Mouse (Mus musculus): Measurements from ENCODE around the gene Prnd. TPM values are rescaled to one million over a fixed set of nuclear protein-coding genes. Genes with fewer than 3 reads are reported as not detected.
A peak's percentile ranks its signal among the peaks of the same experiment; 100 is the strongest.

The Prnd gene
- polyA plus RNA-seq, 1 experiment from 2014 or later: 11.2 TPM

DNA sequence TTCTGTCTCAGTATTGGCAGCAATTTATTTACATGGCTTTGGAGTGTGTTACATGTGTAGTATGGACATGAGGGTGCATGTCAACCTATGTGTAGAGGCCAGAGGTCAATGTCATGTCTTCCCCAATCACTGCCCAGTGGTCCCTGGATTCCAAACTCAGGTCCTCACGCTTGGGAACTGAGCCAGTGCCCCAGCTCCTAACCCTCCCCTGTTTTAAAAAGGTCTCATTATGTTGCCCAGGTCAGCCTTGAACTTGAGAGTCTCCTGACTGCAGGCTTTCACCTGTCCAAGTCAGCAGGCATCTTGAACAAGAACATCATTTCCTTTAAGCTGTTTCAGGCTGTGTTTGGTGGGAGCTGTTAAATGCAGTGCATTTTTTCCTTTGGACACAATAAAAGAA, 41.8 kb upstream of the Prnd start:
- Histone ChIP-seq H3K27ac (ENCODE audit: low read length) (no peak overlapping the region), H3K4me1 (replicated peaks; ENCODE audit: control insufficient read depth, insufficient read depth, low read length) (peaks cover 25% of the 10 kb centered on the region), H3K9ac (replicated peaks; ENCODE audit: low read depth, low read length) (no peak overlapping the region), H3K27me3 (replicated peaks; ENCODE audit: control insufficient read depth, insufficient read depth, low read length) (no peaks in the 10 kb centered on the region), H3K36me3 (ENCODE audit: control insufficient read depth, insufficient read depth) (no peaks in the 10 kb centered on the region), H3K4me2 (ENCODE audit: low read length) (peak overlapping the region; percentile 52), H3K4me3 (replicated peaks; ENCODE audit: low read length) (no peak overlapping the region), H3K9me3 (ENCODE audit: control insufficient read depth, low read length) (no peaks in the 10 kb centered on the region)
- no peak for ATAC-seq
- WGBS: 76% methylated on average over 1 of the region's 1 CpGs

DNA sequence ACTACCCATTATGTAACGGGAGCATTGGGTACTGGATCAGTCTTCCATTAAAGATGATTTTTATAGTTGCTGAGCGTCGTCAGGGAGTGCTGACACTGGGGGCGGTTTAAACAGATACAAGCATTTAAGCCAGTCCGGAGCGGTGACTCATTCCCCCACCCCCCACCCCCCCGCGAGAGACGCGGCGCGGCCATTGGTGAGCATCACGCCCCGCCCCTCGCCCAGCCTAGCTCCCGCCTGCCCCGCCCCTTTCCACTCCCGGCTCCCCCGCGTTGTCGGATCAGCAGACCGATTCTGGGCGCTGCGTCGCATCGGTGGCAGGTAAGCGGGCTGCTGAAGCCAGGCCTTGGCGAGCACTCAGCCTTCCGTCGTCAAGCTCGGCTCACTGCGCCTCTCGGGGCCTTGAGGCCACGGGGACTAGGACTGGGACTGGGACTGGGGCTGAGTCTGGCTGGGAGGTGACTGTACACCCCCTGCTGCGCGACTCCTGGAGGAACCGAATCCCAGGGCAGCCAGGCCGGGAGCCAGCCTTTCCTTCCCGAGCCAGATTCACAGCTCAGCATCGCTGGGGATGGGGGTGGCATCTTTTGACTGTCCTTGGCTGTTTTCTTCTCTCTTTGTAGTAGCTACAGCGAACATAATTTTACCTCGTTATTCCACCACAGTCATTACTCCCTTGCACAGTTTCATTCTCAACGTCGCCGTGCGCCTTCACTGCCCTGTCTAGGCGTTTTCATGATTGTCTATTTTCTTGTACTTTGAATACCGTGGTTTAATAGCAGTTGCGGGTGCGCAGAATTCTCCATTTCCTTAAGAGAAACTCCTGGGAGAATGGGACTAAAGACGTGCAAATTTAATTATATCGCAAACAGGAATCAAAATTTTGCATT, 40.7 kb upstream of the Prnd start, which contains the start of the genes Prnp and Prn:
Gene Prnp (plus strand): TSS at position 246 of the 890 bp plus-strand sequence.
Gene Prn (plus strand): TSS at position 275 of the 890 bp plus-strand sequence.
- 3% methylated on average over 52 of the region's 52 CpGs for WGBS
- ATAC-seq: peak; percentile 95
- Histone ChIP-seq H3K4me3 (replicated peaks; ENCODE audit: low read length) (peak within 1 kb of the TSS; percentile 76), H3K27ac (ENCODE audit: low read length) (peak within 1 kb of the TSS; percentile 97), H3K27me3 (replicated peaks; ENCODE audit: control insufficient read depth, insufficient read depth, low read length) (no peaks in the 10 kb centered on the region), H3K36me3 (ENCODE audit: control insufficient read depth, insufficient read depth) (no peaks in the 10 kb centered on the region), H3K9me3 (ENCODE audit: control insufficient read depth, low read length) (no peaks in the 10 kb centered on the region), H3K9ac (replicated peaks; ENCODE audit: low read depth, low read length) (peak within 1 kb of the TSS; percentile 92), H3K4me2 (ENCODE audit: low read length) (peak within 1 kb of the TSS; percentile 52), H3K4me1 (replicated peaks; ENCODE audit: control insufficient read depth, insufficient read depth, low read length) (peaks cover 26% of the 10 kb centered on the region)

- 40% methylated on average over 2 of the region's 2 CpGs for WGBS
- H3K36me3 ChIP-seq (ENCODE audit: control insufficient read depth, insufficient read depth): peaks cover 2% of the 10 kb centered on the region
- H3K4me1 ChIP-seq (replicated peaks; ENCODE audit: control insufficient read depth, insufficient read depth, low read length): peaks cover 26% of the 10 kb centered on the region
- ATAC-seq: no peak
- H3K9ac ChIP-seq (replicated peaks; ENCODE audit: low read depth, low read length): peak overlapping the region; percentile 92
- H3K27me3 ChIP-seq (replicated peaks; ENCODE audit: control insufficient read depth, insufficient read depth, low read length): no peaks in the 10 kb centered on the region
- peak overlapping the region; percentile 52 for H3K4me2 ChIP-seq (ENCODE audit: low read length)
- peak overlapping the region; percentile 76 for H3K4me3 ChIP-seq (replicated peaks; ENCODE audit: low read length)
- no peaks in the 10 kb centered on the region for H3K9me3 ChIP-seq (ENCODE audit: control insufficient read depth, low read length)
- H3K27ac ChIP-seq (ENCODE audit: low read length): no peak overlapping the region; the same call in 1 of the 2 replicates
Measured at GRCm38 (mm10) chr2:131910847-131911246, 39.8 kb upstream of the Prnd start.

GRCm38 (mm10) chr2:131911341-131911740, 39.3 kb upstream of the Prnd start:
- Histone ChIP-seq H3K4me2 (ENCODE audit: low read length) (peak overlapping the region; percentile 52), H3K36me3 (ENCODE audit: control insufficient read depth, insufficient read depth) (peaks cover 7% of the 10 kb centered on the region), H3K27ac (ENCODE audit: low read length) (peak overlapping the region; percentile 5; the same call in 1 of the 2 replicates), H3K27me3 (replicated peaks; ENCODE audit: control insufficient read depth, insufficient read depth, low read length) (no peaks in the 10 kb centered on the region), H3K9ac (replicated peaks; ENCODE audit: low read depth, low read length) (peak overlapping the region; percentile 9), H3K9me3 (ENCODE audit: control insufficient read depth, low read length) (no peaks in the 10 kb centered on the region), H3K4me3 (replicated peaks; ENCODE audit: low read length) (peak overlapping the region; percentile 76), H3K4me1 (replicated peaks; ENCODE audit: control insufficient read depth, insufficient read depth, low read length) (peaks cover 26% of the 10 kb centered on the region)
- ATAC-seq: no peak
- WGBS: 21% methylated on average over 4 of the region's 4 CpGs

GRCm38 (mm10) chr2:131912526-131913258, 38.0 kb upstream of the Prnd start:
- WGBS: 85% methylated on average over 8 of the region's 8 CpGs
- Histone ChIP-seq H3K4me1 (replicated peaks; ENCODE audit: control insufficient read depth, insufficient read depth, low read length) (peaks cover 26% of the 10 kb centered on the region), H3K36me3 (ENCODE audit: control insufficient read depth, insufficient read depth) (peaks cover 16% of the 10 kb centered on the region), H3K4me2 (ENCODE audit: low read length) (peak overlapping the region; percentile 52), H3K9ac (replicated peaks; ENCODE audit: low read depth, low read length) (no peak overlapping the region), H3K9me3 (ENCODE audit: control insufficient read depth, low read length) (no peaks in the 10 kb centered on the region), H3K27ac (ENCODE audit: low read length) (no peak overlapping the region), H3K27me3 (replicated peaks; ENCODE audit: control insufficient read depth, insufficient read depth, low read length) (no peaks in the 10 kb centered on the region), H3K4me3 (replicated peaks; ENCODE audit: low read length) (peak overlapping the region; percentile 15)
- ATAC-seq: no peak

DNA sequence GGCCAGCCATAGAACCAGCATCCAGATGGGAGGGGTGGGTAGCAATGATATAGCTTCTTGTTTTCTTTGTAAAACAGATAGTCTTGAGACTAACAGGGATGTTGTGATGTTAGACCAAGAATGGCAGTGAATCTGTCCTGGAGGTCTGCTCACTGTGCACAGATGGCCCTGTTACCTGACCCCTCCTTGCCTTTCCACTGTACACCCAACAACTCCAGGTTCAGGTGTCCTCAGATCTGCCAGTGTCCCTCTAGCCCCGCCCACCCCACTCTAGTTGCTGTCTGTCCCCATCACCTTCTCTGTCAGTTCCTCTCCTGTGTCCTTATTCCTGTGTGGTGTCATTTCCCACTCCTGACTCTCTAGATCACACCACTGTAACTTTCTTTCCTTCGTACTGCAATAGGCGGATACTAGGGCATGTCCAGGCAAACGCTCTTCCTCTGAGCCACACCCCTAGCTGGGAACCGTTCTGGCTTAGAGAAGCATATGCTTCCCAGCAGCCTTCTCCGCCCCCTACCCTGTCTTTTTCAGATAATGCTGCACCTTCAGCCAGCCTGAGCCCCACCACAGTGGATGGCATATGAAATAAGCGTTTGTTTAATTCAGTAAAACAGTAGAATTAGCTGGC, 18.3 kb upstream of the Prnd start:
- Histone ChIP-seq H3K36me3 (ENCODE audit: control insufficient read depth, insufficient read depth) (peaks cover 10% of the 10 kb centered on the region), H3K4me2 (ENCODE audit: low read length) (no peak overlapping the region), H3K27ac (ENCODE audit: low read length) (no peak overlapping the region), H3K9me3 (ENCODE audit: control insufficient read depth, low read length) (no peaks in the 10 kb centered on the region), H3K27me3 (replicated peaks; ENCODE audit: control insufficient read depth, insufficient read depth, low read length) (no peaks in the 10 kb centered on the region), H3K9ac (replicated peaks; ENCODE audit: low read depth, low read length) (no peak overlapping the region), H3K4me3 (replicated peaks; ENCODE audit: low read length) (no peak overlapping the region), H3K4me1 (replicated peaks; ENCODE audit: control insufficient read depth, insufficient read depth, low read length) (peaks cover 13% of the 10 kb centered on the region)
- 74% methylated on average over 7 of the region's 7 CpGs for WGBS
- ATAC-seq: no peak

- peak; percentile 57 for ATAC-seq
- Histone ChIP-seq H3K4me3 (replicated peaks; ENCODE audit: low read length) (no peak overlapping the region), H3K27me3 (replicated peaks; ENCODE audit: control insufficient read depth, insufficient read depth, low read length) (no peaks in the 10 kb centered on the region), H3K4me2 (ENCODE audit: low read length) (no peak overlapping the region), H3K9ac (replicated peaks; ENCODE audit: low read depth, low read length) (no peak overlapping the region), H3K4me1 (replicated peaks; ENCODE audit: control insufficient read depth, insufficient read depth, low read length) (peaks cover 13% of the 10 kb centered on the region), H3K27ac (ENCODE audit: low read length) (peak overlapping the region; percentile 23; the same call in 1 of the 2 replicates), H3K36me3 (ENCODE audit: control insufficient read depth, insufficient read depth) (peaks cover 13% of the 10 kb centered on the region), H3K9me3 (ENCODE audit: control insufficient read depth, low read length) (no peaks in the 10 kb centered on the region)
- 21% methylated on average over 6 of the region's 6 CpGs for WGBS
Measured at GRCm38 (mm10) chr2:131933013-131933412, 17.6 kb upstream of the Prnd start.

DNA sequence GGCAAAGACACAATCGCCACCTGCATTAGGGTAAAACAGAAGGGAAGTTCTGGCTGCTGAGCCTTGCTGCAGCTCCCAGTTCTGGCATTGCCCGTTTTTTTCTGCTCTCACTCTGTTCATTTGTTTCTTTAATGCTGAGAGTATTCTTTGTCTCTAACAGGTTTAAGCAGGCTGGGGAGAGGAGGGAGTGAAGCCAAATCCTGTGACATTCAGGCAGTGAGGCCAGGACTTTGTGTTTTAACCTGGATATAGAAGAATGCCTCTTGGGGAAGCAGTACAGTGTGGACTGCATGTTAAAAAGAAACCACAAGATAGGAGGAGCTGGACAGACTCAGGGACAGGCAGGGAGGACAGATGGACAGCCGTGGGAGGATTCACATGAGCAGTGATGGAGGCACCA, 17.1 kb upstream of the Prnd start:
- Histone ChIP-seq H3K4me1 (replicated peaks; ENCODE audit: control insufficient read depth, insufficient read depth, low read length) (peaks cover 13% of the 10 kb centered on the region), H3K9ac (replicated peaks; ENCODE audit: low read depth, low read length) (no peak overlapping the region), H3K4me3 (replicated peaks; ENCODE audit: low read length) (no peak overlapping the region), H3K4me2 (ENCODE audit: low read length) (no peak overlapping the region), H3K36me3 (ENCODE audit: control insufficient read depth, insufficient read depth) (peaks cover 14% of the 10 kb centered on the region), H3K9me3 (ENCODE audit: control insufficient read depth, low read length) (no peaks in the 10 kb centered on the region), H3K27me3 (replicated peaks; ENCODE audit: control insufficient read depth, insufficient read depth, low read length) (no peaks in the 10 kb centered on the region), H3K27ac (ENCODE audit: low read length) (peak overlapping the region; percentile 23; the same call in 1 of the 2 replicates)
- WGBS: 27% methylated on average over 3 of the region's 3 CpGs
- ATAC-seq: peak; percentile 58; the same call in 1 of the 2 replicates

GRCm38 (mm10) chr2:131934243-131934642, 16.4 kb upstream of the Prnd start:
- no peak for ATAC-seq
- Histone ChIP-seq H3K9me3 (ENCODE audit: control insufficient read depth, low read length) (no peaks in the 10 kb centered on the region), H3K27me3 (replicated peaks; ENCODE audit: control insufficient read depth, insufficient read depth, low read length) (no peaks in the 10 kb centered on the region), H3K27ac (ENCODE audit: low read length) (no peak overlapping the region), H3K4me1 (replicated peaks; ENCODE audit: control insufficient read depth, insufficient read depth, low read length) (peaks cover 13% of the 10 kb centered on the region), H3K4me2 (ENCODE audit: low read length) (no peak overlapping the region), H3K9ac (replicated peaks; ENCODE audit: low read depth, low read length) (no peak overlapping the region), H3K4me3 (replicated peaks; ENCODE audit: low read length) (no peak overlapping the region), H3K36me3 (ENCODE audit: control insufficient read depth, insufficient read depth) (peaks cover 14% of the 10 kb centered on the region)
- whole genome bisulfite sequencing: 89% methylated on average over 2 of the region's 2 CpGs
